ENCODE assay signal across 11 mouse cellular contexts in the genomic region with DNA sequence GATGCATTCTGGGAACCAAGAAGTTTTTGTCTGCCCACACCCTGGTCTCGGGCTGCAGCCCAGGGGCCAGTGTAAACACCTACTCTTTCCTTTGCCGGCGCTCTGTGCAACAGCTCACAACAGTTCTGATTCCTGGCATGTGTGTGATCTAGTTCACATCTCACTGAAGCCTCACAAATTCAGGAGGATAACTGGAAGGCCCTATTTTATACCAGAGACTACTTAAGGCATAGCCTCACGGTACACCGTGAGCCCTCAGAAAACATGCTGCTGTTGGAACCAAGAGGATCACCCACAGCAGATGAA. TPM values are rescaled to one million over a fixed set of nuclear protein-coding genes. Genes with fewer than 3 reads are reported as not detected.
A peak's percentile ranks its signal among the peaks of the same experiment; 100 is the strongest.
DNase-seq lines count a peak whose midpoint lies in the region; ATAC-seq lines count a peak whose summit lies in the region.
"Had no signal": no experiment of that assay in that cellular context is flagged by ENCODE, and none has a peak within 500 bp of the region (broad histone marks: within the 10 kb centered on the region; RNA-seq: fewer than 3 reads in every experiment).

No protein-coding gene starts in this region.

- no peak for DNase-seq in heart, postnatal 4 days
- peak; percentile 8 for DNase-seq in urinary bladder, postnatal 25 days (ENCODE audit: low spot score)
- no peak for DNase-seq in urinary bladder, adult 18-20 months (ENCODE audit: low spot score in 2 of 2)
- DNase-seq in urinary bladder, postnatal 14 days (ENCODE audit: low spot score): no peak
- DNase-seq in frontal cortex, postnatal 25 days (ENCODE audit: low spot score in 2 of 2): no peak
- DNase-seq in frontal cortex, postnatal 36 days (ENCODE audit: low spot score in 2 of 2): no peak
- DNase-seq: heart, postnatal 14 days; thymus, adult 18-20 months had no signal

- H3K9me3 ChIP-seq in heart, embryonic 11.5 days (replicated peaks; ENCODE audit: control insufficient read depth, low read length): no peaks in the 10 kb centered on the region
- no peaks in the 10 kb centered on the region for H3K9me3 ChIP-seq in limb, embryonic 15.5 days
- H3K9me3 ChIP-seq: liver, embryonic 15.5 days had no signal

- H3K27ac ChIP-seq in heart, embryonic 11.5 days (ENCODE audit: low read depth, low read length): peak overlapping the region; percentile 59
- H3K27ac ChIP-seq in limb, embryonic 15.5 days: peak overlapping the region; percentile 67
- H3K27ac ChIP-seq: liver, embryonic 15.5 days had no signal

- H3K4me1 ChIP-seq in heart, embryonic 11.5 days (ENCODE audit: control insufficient read depth, insufficient read depth, low read length): peaks cover 26% of the 10 kb centered on the region
- H3K4me1 ChIP-seq in limb, embryonic 15.5 days: peaks cover 23% of the 10 kb centered on the region

- peak; percentile 73; the same call in 1 of the 2 replicates for ATAC-seq in heart, embryonic 11.5 days (replicated peaks; ENCODE audit: insufficient number of reproducible peaks, low FRiP score, low TSS enrichment)
- ATAC-seq in limb, embryonic 15.5 days (ENCODE audit: insufficient number of reproducible peaks, low FRiP score, low TSS enrichment, low read depth): peak; percentile 37; the same call in 1 of the 2 replicates

- H3K4me3 ChIP-seq in heart, embryonic 11.5 days (ENCODE audit: low read depth, low read length): no peak overlapping the region
- no peak overlapping the region for H3K4me3 ChIP-seq in limb, embryonic 15.5 days
- H3K4me3 ChIP-seq: liver, embryonic 15.5 days had no signal

- H3K27me3 ChIP-seq in heart, embryonic 11.5 days (ENCODE audit: control insufficient read depth, insufficient read depth, low read length): no peaks in the 10 kb centered on the region
- no peaks in the 10 kb centered on the region for H3K27me3 ChIP-seq in limb, embryonic 15.5 days

- H3K36me3 ChIP-seq in heart, embryonic 11.5 days (ENCODE audit: control insufficient read depth, insufficient read depth, low read length): no peaks in the 10 kb centered on the region
- no peaks in the 10 kb centered on the region for H3K36me3 ChIP-seq in limb, embryonic 15.5 days

- 66% methylated on average over 5 of the region's 5 CpGs for WGBS in heart, embryonic 11.5 days (ENCODE audit: insufficient replicate concordance)
- WGBS in limb, embryonic 15.5 days: 35% methylated on average over 5 of the region's 5 CpGs

- H3K9ac ChIP-seq in heart, embryonic 11.5 days (ENCODE audit: low read depth, low read length): peak overlapping the region; percentile 56
- H3K9ac ChIP-seq in limb, embryonic 15.5 days: no peak overlapping the region
- H3K9ac ChIP-seq: liver, embryonic 15.5 days had no signal

- no peak overlapping the region for H3K4me2 ChIP-seq in heart, embryonic 11.5 days
- H3K4me2 ChIP-seq in limb, embryonic 15.5 days: no peak overlapping the region
- H3K4me2 ChIP-seq: liver, embryonic 15.5 days had no signal

RNA-seq across cellular contexts. Expression of a gene that starts 10.5 kb away (rescaled TPM):
- polyA plus RNA-seq in heart, embryonic 11.5 days (2014; fragmentation: Nextera tagmentation; extraction: Ambion mirVana): 0.36 and 1.00 TPM in 2 replicates
- 1 to 10 TPM; 3.1 to 3.5 TPM for total RNA-seq in heart, postnatal 4 days (2021)
- 2.2 and 2.3 TPM in 2 replicates for polyA plus RNA-seq in limb, embryonic 15.5 days (2015; fragmentation: Nextera tagmentation; extraction: Ambion mirVana)

RNA-seq across cellular contexts. Expression of a gene that starts 39.9 kb away (rescaled TPM):
- 23.9 and 28.4 TPM in 2 replicates for polyA plus RNA-seq in heart, embryonic 11.5 days (2014; fragmentation: Nextera tagmentation; extraction: Ambion mirVana)
- total RNA-seq in heart, postnatal 4 days (2021): 10 to 100 TPM; 37.2 to 45.3 TPM
- 35.6 and 36.0 TPM in 2 replicates for polyA plus RNA-seq in limb, embryonic 15.5 days (2015; fragmentation: Nextera tagmentation; extraction: Ambion mirVana)

RNA-seq across cellular contexts. Expression of a gene that starts 53.1 kb away (rescaled TPM):
- 13.1 and 13.8 TPM in 2 replicates for polyA plus RNA-seq in heart, embryonic 11.5 days (2014; fragmentation: Nextera tagmentation; extraction: Ambion mirVana)
- 10 to 100 TPM; 17.9 to 19.0 TPM for total RNA-seq in heart, postnatal 4 days (2021)
- 23.1 and 27.8 TPM in 2 replicates for polyA plus RNA-seq in limb, embryonic 15.5 days (2015; fragmentation: Nextera tagmentation; extraction: Ambion mirVana)
